Mouse (Mus musculus) kidney, adult 18-20 months (tissue): ENCODE data around the gene Katnb1.

ENCODE experiments used
- DNase-seq: peaks from one replicate; pipeline ENCODE4 v3.0.0; 2021

Gene Katnb1

GRCm38 (mm10) chr8:95141469-95142074 lies 60.6 kb downstream of the Katnb1 start:
- DNase-seq: no peak

GRCm38 (mm10) chr8:95142075-95142831 lies 61.3 kb downstream of the Katnb1 start:
- peak; percentile 88 for DNase-seq

GRCm38 (mm10) chr8:95142985-95143804 lies 62.2 kb downstream of the Katnb1 start:
- peak; percentile 66 for DNase-seq

- peak; percentile 63 for DNase-seq
Measured at GRCm38 (mm10) chr8:95143805-95144630, 63.0 kb downstream of the Katnb1 start.

GRCm38 (mm10) chr8:95144631-95145015 lies 63.6 kb downstream of the Katnb1 start:
- peak; percentile 40 for DNase-seq

GRCm38 (mm10) chr8:95146044-95146745 lies 65.2 kb downstream of the Katnb1 start:
- no peak for DNase-seq

GRCm38 (mm10) chr8:95146846-95147245 lies 65.9 kb downstream of the Katnb1 start:
- DNase-seq: no peak

GRCm38 (mm10) chr8:95149426-95149825 lies 68.4 kb downstream of the Katnb1 start:
- DNase-seq: no peak

GRCm38 (mm10) chr8:95150608-95151007 lies 69.6 kb downstream of the Katnb1 start:
- DNase-seq: no peak
